Mouse (Mus musculus): ENCODE measurements at regions not wholly inside any gene's neighbourhood (a gene's known extent, or its start where the extent isn't known, plus 50 kb on each side); places are given as distances from the start of the nearest gene placed in this dataset.

- Histone ChIP-seq H3K27me3 (ENCODE audit: control insufficient read depth, insufficient read depth, low read length) (no peaks in the 10 kb centered on the region), H3K4me1 (ENCODE audit: control insufficient read depth, insufficient read depth) (no peaks in the 10 kb centered on the region), H3K27ac (ENCODE audit: low read depth) (no peak overlapping the region), H3K4me2 (ENCODE audit: low read depth, low read length) (no peak overlapping the region), H3K9me3 (replicated peaks; ENCODE audit: control insufficient read depth, low read length) (no peaks in the 10 kb centered on the region), H3K4me3 (ENCODE audit: low read depth, low read length) (no peak overlapping the region), H3K9ac (replicated peaks; ENCODE audit: low read depth, low read length) (no peak overlapping the region), H3K36me3 (replicated peaks; ENCODE audit: control insufficient read depth, insufficient read depth, low read length) (no peaks in the 10 kb centered on the region)
- TF ChIP-seq CTCF (IDR thresholded peaks at IDR 0.05; ENCODE audit: low read depth) (no peak), EP300 (IDR thresholded peaks at IDR 0.05; ENCODE audit: low read depth) (no peak)
- DNase-seq (ENCODE audit: low spot score) (no peak), ATAC-seq (ENCODE audit: insufficient read depth, low read depth) (no peak)
- whole genome bisulfite sequencing: 78% methylated on average over 25 of the region's 25 CpGs
Measured at GRCm38 (mm10) chr4:154771330-154772076, 65.8 kb upstream of the Ttc34 start.

GRCm38 (mm10) chr4:154772077-154772462, 65.2 kb upstream of the Ttc34 start:
- H3K27ac ChIP-seq (ENCODE audit: low read depth): no peak overlapping the region
- no peak overlapping the region for H3K9ac ChIP-seq (replicated peaks; ENCODE audit: low read depth, low read length)
- DNase-seq (ENCODE audit: low spot score): no peak
- no peak overlapping the region for H3K4me2 ChIP-seq (ENCODE audit: low read depth, low read length)
- TF ChIP-seq CTCF (IDR thresholded peaks at IDR 0.05; ENCODE audit: low read depth) (no peak), EP300 (IDR thresholded peaks at IDR 0.05; ENCODE audit: low read depth) (no peak)
- no peaks in the 10 kb centered on the region for H3K27me3 ChIP-seq (ENCODE audit: control insufficient read depth, insufficient read depth, low read length)
- 73% methylated on average over 4 of the region's 4 CpGs for WGBS
- no peak for ATAC-seq (ENCODE audit: insufficient read depth, low read depth)
- H3K4me3 ChIP-seq (ENCODE audit: low read depth, low read length): no peak overlapping the region
- no peaks in the 10 kb centered on the region for H3K36me3 ChIP-seq (replicated peaks; ENCODE audit: control insufficient read depth, insufficient read depth, low read length)
- no peaks in the 10 kb centered on the region for H3K9me3 ChIP-seq (replicated peaks; ENCODE audit: control insufficient read depth, low read length)
- H3K4me1 ChIP-seq (ENCODE audit: control insufficient read depth, insufficient read depth): no peaks in the 10 kb centered on the region

DNA sequence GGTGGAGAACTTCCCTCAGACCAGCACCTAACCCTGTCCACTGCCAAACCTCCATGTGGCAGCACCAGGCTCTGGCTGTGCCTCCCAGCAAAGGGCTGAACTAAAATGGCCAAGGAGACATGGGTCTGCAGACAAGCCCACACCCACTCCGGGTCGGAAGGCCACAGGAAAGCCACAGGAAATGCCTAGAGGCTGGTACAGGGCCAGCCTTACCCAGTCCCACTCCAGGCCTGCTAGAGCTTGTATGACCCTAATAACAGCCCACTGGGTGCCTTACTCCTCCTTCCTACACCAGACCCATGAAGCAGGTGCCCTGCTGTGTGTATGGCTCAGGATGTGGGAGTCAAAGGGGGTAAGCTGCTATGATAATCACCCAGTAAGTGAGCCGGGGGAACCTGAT, 63.4 kb upstream of the Ttc34 start:
- Histone ChIP-seq H3K9me3 (replicated peaks; ENCODE audit: control insufficient read depth, low read length) (no peaks in the 10 kb centered on the region), H3K36me3 (replicated peaks; ENCODE audit: control insufficient read depth, insufficient read depth, low read length) (no peaks in the 10 kb centered on the region), H3K4me1 (ENCODE audit: control insufficient read depth, insufficient read depth) (no peaks in the 10 kb centered on the region), H3K4me2 (ENCODE audit: low read depth, low read length) (no peak overlapping the region), H3K4me3 (ENCODE audit: low read depth, low read length) (no peak overlapping the region), H3K9ac (replicated peaks; ENCODE audit: low read depth, low read length) (no peak overlapping the region), H3K27me3 (ENCODE audit: control insufficient read depth, insufficient read depth, low read length) (no peaks in the 10 kb centered on the region), H3K27ac (ENCODE audit: low read depth) (no peak overlapping the region)
- ATAC-seq (ENCODE audit: insufficient read depth, low read depth): no peak
- DNase-seq (ENCODE audit: low spot score): no peak
- WGBS: 69% methylated on average over 3 of the region's 3 CpGs
- no peak for TF ChIP-seq EP300 (IDR thresholded peaks at IDR 0.05; ENCODE audit: low read depth)
- TF ChIP-seq CTCF (IDR thresholded peaks at IDR 0.05; ENCODE audit: low read depth): no peak

GRCm38 (mm10) chr4:154774332-154774731, 62.9 kb upstream of the Ttc34 start:
- Histone ChIP-seq H3K4me2 (ENCODE audit: low read depth, low read length) (no peak overlapping the region), H3K27ac (ENCODE audit: low read depth) (no peak overlapping the region), H3K4me1 (ENCODE audit: control insufficient read depth, insufficient read depth) (no peaks in the 10 kb centered on the region), H3K27me3 (ENCODE audit: control insufficient read depth, insufficient read depth, low read length) (no peaks in the 10 kb centered on the region), H3K4me3 (ENCODE audit: low read depth, low read length) (no peak overlapping the region), H3K9ac (replicated peaks; ENCODE audit: low read depth, low read length) (no peak overlapping the region), H3K36me3 (replicated peaks; ENCODE audit: control insufficient read depth, insufficient read depth, low read length) (no peaks in the 10 kb centered on the region), H3K9me3 (replicated peaks; ENCODE audit: control insufficient read depth, low read length) (no peaks in the 10 kb centered on the region)
- no peak for TF ChIP-seq EP300 (IDR thresholded peaks at IDR 0.05; ENCODE audit: low read depth)
- no peak for TF ChIP-seq CTCF (IDR thresholded peaks at IDR 0.05; ENCODE audit: low read depth)
- ATAC-seq (ENCODE audit: insufficient read depth, low read depth): no peak
- no peak for DNase-seq (ENCODE audit: low spot score)
- 50% methylated on average over 2 of the region's 2 CpGs for WGBS

DNA sequence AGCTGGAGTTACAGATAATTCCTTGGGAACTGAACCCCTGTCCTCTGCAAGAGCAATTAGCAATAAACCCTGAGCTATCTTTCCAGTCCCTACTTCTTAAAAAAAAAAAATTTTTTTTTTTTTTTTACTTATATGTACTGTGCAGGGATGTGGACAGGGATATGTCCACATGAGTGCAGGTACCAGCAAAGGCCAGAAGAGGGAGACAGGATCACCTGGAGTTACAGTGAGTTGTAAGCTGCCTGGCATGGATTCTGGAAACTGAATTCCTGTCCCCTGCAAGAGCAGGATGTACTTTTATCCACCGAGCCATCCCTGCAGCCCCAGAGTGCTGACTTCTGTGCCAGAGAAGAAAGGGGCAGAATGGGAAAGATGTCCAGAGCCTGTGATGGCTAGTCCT, 58.4 kb upstream of the Ttc34 start:
- DNase-seq (ENCODE audit: low spot score): no peak
- Histone ChIP-seq H3K4me3 (ENCODE audit: low read depth, low read length) (no peak overlapping the region), H3K9me3 (replicated peaks; ENCODE audit: control insufficient read depth, low read length) (no peaks in the 10 kb centered on the region), H3K27me3 (ENCODE audit: control insufficient read depth, insufficient read depth, low read length) (0 out of 2 replicates have a peak, but pooled peaks cover 2% of the 10 kb centered on the region), H3K9ac (replicated peaks; ENCODE audit: low read depth, low read length) (no peak overlapping the region), H3K36me3 (replicated peaks; ENCODE audit: control insufficient read depth, insufficient read depth, low read length) (no peaks in the 10 kb centered on the region), H3K4me1 (ENCODE audit: control insufficient read depth, insufficient read depth) (no peaks in the 10 kb centered on the region), H3K27ac (ENCODE audit: low read depth) (no peak overlapping the region), H3K4me2 (ENCODE audit: low read depth, low read length) (no peak overlapping the region)
- TF ChIP-seq EP300 (IDR thresholded peaks at IDR 0.05; ENCODE audit: low read depth) (no peak), CTCF (IDR thresholded peaks at IDR 0.05; ENCODE audit: low read depth) (peak; percentile 2; the same call in 1 of the 2 replicates)
- no peak for ATAC-seq (ENCODE audit: insufficient read depth, low read depth)
- WGBS: 91% methylated on average over 1 of the region's 1 CpGs

DNA sequence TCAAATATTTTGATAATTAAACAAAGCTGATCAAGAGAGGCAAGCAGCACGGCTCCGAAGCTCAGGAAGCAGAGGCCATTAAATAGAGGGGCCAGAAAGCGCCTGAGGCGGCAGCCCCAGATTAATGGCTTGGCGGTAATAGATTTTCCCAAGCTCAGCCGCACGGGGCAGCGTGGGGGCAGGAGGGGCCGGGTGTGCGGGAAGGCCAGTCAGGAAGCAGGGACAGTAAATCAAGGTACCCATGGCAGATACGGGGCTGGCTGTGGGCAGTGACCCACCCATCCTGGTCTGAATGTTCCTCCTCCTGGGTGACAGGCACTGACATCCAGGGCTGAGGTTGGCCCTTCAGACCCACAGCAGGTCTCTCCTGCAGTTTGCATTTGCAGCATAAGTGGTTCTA, 55.9 kb upstream of the Ttc34 start:
- Histone ChIP-seq H3K4me1 (ENCODE audit: control insufficient read depth, insufficient read depth) (peaks cover 8% of the 10 kb centered on the region; the same call in 1 of the 2 replicates), H3K27ac (ENCODE audit: low read depth) (no peak overlapping the region), H3K9me3 (replicated peaks; ENCODE audit: control insufficient read depth, low read length) (no peaks in the 10 kb centered on the region), H3K36me3 (replicated peaks; ENCODE audit: control insufficient read depth, insufficient read depth, low read length) (no peaks in the 10 kb centered on the region), H3K27me3 (ENCODE audit: control insufficient read depth, insufficient read depth, low read length) (0 out of 2 replicates have a peak, but pooled peaks cover 2% of the 10 kb centered on the region), H3K4me3 (ENCODE audit: low read depth, low read length) (no peak overlapping the region), H3K4me2 (ENCODE audit: low read depth, low read length) (no peak overlapping the region), H3K9ac (replicated peaks; ENCODE audit: low read depth, low read length) (no peak overlapping the region)
- WGBS: 45% methylated on average over 11 of the region's 11 CpGs
- ATAC-seq (ENCODE audit: insufficient read depth, low read depth) (no peak), DNase-seq (ENCODE audit: low spot score) (no peak)
- TF ChIP-seq EP300 (IDR thresholded peaks at IDR 0.05; ENCODE audit: low read depth) (no peak), CTCF (IDR thresholded peaks at IDR 0.05; ENCODE audit: low read depth) (no peak)
